Mouse (Mus musculus) stomach, embryonic 14.5 days (tissue): ENCODE measurements around the gene Rgs12. TPM values are rescaled to one million over a fixed set of nuclear protein-coding genes. Genes with fewer than 3 reads are reported as not detected.
A peak's percentile ranks its signal among the peaks of the same experiment; 100 is the strongest.

Source experiments
- ATAC-seq: fragments of 200-750 bp; cut with Nextera tagmentation; 2 replicates; pipeline ENCODE4 v1.8.0; 2017; ENCODE audit warnings: low read depth, moderate TSS enrichment; ENCODE audit not compliant: insufficient number of reproducible peaks, insufficient read depth, low FRiP score
- H3K27ac ChIP-seq: fragments of 300-500 bp; sonication (generic); 2 replicates; pipeline ENCODE4 v1.5.1; 2014; ENCODE audit warnings: mild to moderate bottlenecking, low read length, moderate library complexity, mixed read lengths
- H3K27me3 ChIP-seq: fragments of 300-500 bp; sonication (generic); 2 replicates; pipeline ENCODE4 v1.6.1; 2014; ENCODE audit warnings: low read length, control low read depth, mixed read lengths; ENCODE audit not compliant: control insufficient read depth, insufficient read depth
- H3K36me3 ChIP-seq: fragments of 300-500 bp; sonication (generic); 2 replicates; pipeline ENCODE4 v1.6.1; 2014; ENCODE audit warnings: mild to moderate bottlenecking, control low read depth, low read length, moderate library complexity, mixed read lengths; ENCODE audit not compliant: control insufficient read depth, insufficient read depth
- H3K4me1 ChIP-seq: fragments of 300-500 bp; sonication (generic); 2 replicates; pipeline ENCODE4 v1.6.1; 2014; ENCODE audit warnings: low read length, control low read depth, mixed read lengths; ENCODE audit not compliant: control insufficient read depth, insufficient read depth
- H3K4me2 ChIP-seq: fragments of 300-500 bp; sonication (generic); replicated peaks from 2 replicates; pipeline ENCODE4 v1.6.1; 2014; ENCODE audit warnings: low read depth, low read length, control low read depth
- H3K4me3 ChIP-seq: fragments of 300-500 bp; sonication (generic); 2 replicates; pipeline ENCODE4 v1.5.1; 2014; ENCODE audit warnings: low read depth, low read length, control low read depth
- H3K9ac ChIP-seq: fragments of 300-500 bp; sonication (generic); replicated peaks from 2 replicates; pipeline ENCODE4 v1.6.1; 2014; ENCODE audit warnings: low read depth, mild to moderate bottlenecking, control low read depth, low read length, moderate library complexity, mixed read lengths
- H3K9me3 ChIP-seq: fragments of 300-500 bp; sonication (generic); 2 replicates; pipeline ENCODE4 v1.6.1; 2016; ENCODE audit warnings: low read depth, low read length, control low read depth; ENCODE audit not compliant: control insufficient read depth
- WGBS: fragments of 180-500 bp; shearing (Covaris S2); extraction: QIAGEN DNeasy Blood & Tissue Kit; methylation state at CpG from one replicate; pipeline ENCODE4 v1.1.7; 2014; 5-methylcytosine and 5-hydroxymethylcytosine counted together
- polyA plus RNA-seq: library from polyadenylated mRNA; unstranded; fragments of >200 nt; fragmentation: Nextera tagmentation; extraction: Ambion mirVana; gene quantifications from 2 replicates; pipeline ENCODE4 v1.2.1, GENCODE M21; 2014

Rgs12 gene
- polyA plus RNA-seq, 1 experiment from 2014 or later = 34.2 TPM

GRCm38 (mm10) chr5:34941710-34942470 lies 7.4 kb upstream of the Rgs12 start:
- ATAC-seq = no peak
- H3K9ac ChIP-seq = no peak overlapping the region
- WGBS = 58% methylated on average over 10 of the region's 10 CpGs
- no peaks in the 10 kb centered on the region for H3K36me3 ChIP-seq
- no peak overlapping the region for H3K4me3 ChIP-seq
- no peak overlapping the region for H3K4me2 ChIP-seq
- H3K27ac ChIP-seq = no peak overlapping the region
- H3K4me1 ChIP-seq = no peaks in the 10 kb centered on the region
- H3K9me3 ChIP-seq = no peaks in the 10 kb centered on the region
- no peaks in the 10 kb centered on the region for H3K27me3 ChIP-seq

DNA sequence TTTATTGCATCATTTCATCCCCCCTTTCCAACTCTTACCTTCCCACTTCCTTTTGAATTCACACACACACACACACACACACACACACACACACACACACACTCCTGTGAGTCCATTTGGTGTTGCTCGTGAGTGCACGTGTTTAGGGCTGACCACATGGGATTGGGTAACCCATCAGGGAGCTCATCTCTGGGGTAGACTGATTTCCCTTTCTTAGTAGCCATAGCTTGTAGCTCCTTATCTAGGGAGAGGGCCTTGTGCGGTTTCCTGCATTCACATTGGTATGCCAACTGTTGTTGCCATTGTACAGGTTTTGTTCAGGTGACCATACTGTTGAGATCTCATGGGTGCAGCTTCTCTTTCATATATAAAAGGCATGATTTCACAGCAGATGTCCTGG lies 5.8 kb upstream of the Rgs12 start:
- Histone ChIP-seq H3K4me3 (no peak overlapping the region), H3K27me3 (no peaks in the 10 kb centered on the region), H3K27ac (no peak overlapping the region), H3K9me3 (no peaks in the 10 kb centered on the region), H3K9ac (no peak overlapping the region), H3K4me2 (no peak overlapping the region), H3K36me3 (no peaks in the 10 kb centered on the region), H3K4me1 (no peaks in the 10 kb centered on the region)
- ATAC-seq = no peak
- 84% methylated on average over 3 of the region's 3 CpGs for WGBS

GRCm38 (mm10) chr5:34949769-34950211 lies 545 bp downstream of the Rgs12 start:
- peak; percentile 44 for ATAC-seq
- Histone ChIP-seq H3K27me3 (no peaks in the 10 kb centered on the region), H3K9me3 (peaks cover 3% of the 10 kb centered on the region; the same call in 1 of the 2 replicates), H3K9ac (peak overlapping the region; percentile 82), H3K4me1 (peaks cover 17% of the 10 kb centered on the region), H3K4me3 (peak overlapping the region; percentile 82), H3K4me2 (peak overlapping the region; percentile 65), H3K36me3 (no peaks in the 10 kb centered on the region; the same call in 1 of the 2 replicates), H3K27ac (peak overlapping the region; percentile 88)
- WGBS = 0% methylated on average over 12 of the region's 12 CpGs

DNA sequence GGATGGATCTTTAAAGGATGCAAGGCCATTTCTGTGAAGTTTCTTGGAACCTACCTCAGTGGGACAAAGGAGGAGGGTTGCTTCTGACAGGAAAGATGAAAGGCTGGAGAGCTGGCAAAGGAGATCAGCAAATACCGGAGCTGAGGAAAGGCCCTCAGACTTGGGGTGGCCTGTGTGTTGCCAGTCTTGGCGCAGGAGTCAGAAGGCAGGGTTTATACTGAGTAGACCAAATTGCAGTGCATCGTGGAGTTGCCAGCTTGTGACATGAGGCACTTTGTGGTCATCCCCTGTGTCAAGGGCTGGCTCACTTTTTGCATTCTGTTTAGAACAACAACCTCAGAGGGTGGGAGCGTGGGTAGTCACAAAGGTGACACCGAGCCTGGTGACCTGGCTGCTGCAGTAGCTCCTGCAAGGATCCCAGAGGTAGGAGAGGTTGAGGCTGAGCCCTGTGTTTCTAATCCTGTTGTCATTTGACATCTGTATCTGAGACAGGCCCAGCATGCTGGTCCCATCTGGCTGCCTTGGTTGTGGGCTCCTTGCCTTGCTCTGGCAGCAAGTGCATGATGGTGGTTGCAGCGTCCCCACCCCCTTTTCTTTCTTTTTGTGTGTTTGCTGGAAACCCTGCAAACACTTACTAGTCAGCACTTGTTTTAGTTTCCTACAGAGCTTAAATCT lies 1.4 kb downstream of the Rgs12 start:
- Histone ChIP-seq H3K9me3 (peaks cover 3% of the 10 kb centered on the region; the same call in 1 of the 2 replicates), H3K4me2 (peak overlapping the region; percentile 65), H3K4me3 (peak overlapping the region; percentile 82), H3K27me3 (no peaks in the 10 kb centered on the region), H3K36me3 (no peaks in the 10 kb centered on the region; the same call in 1 of the 2 replicates), H3K4me1 (peaks cover 17% of the 10 kb centered on the region), H3K27ac (no peak overlapping the region; the same call in 1 of the 2 replicates), H3K9ac (peak overlapping the region; percentile 82; the same call in 1 of the 2 replicates)
- ATAC-seq = no peak
- WGBS = 66% methylated on average over 6 of the region's 6 CpGs

DNA sequence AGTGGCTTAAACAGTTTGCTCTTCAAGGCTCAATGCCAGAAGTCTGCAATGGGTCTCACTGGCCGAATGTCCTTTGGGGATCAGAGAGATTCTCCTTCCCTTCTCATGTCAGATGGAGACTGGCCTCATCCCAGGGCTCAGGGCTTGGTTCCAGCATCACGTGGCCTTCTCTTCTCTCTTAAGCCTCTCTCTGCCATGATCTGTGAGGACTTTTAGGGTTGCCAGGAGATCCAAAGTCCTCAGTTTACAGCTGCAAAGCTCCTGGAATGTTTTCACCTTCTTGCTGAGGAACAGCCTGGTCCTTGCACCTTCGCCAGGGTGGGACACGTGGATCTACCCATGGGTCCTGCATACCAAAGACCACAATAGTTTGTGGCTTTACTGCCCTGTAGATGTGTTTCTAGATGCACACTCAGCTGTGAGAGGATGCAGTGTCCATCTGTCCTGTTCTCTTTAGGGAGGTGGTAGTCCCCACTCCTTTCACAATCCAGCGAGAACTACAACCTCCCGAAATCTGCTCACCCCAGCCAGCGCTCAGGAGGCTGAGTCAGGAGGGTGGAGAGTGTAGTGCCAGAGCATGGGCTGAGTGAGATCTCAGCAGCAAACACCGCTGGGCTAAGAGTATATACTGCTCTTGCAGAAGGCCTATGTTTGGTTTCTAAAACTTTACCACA lies 2.1 kb downstream of the Rgs12 start:
- Histone ChIP-seq H3K27ac (no peak overlapping the region), H3K4me3 (no peak overlapping the region), H3K4me1 (peaks cover 17% of the 10 kb centered on the region), H3K9ac (no peak overlapping the region), H3K27me3 (no peaks in the 10 kb centered on the region), H3K36me3 (no peaks in the 10 kb centered on the region; the same call in 1 of the 2 replicates), H3K4me2 (no peak overlapping the region), H3K9me3 (peaks cover 3% of the 10 kb centered on the region; the same call in 1 of the 2 replicates)
- WGBS = 88% methylated on average over 8 of the region's 8 CpGs
- ATAC-seq = no peak

- H3K4me1 ChIP-seq = peaks cover 19% of the 10 kb centered on the region
- peaks cover 3% of the 10 kb centered on the region; the same call in 1 of the 2 replicates for H3K9me3 ChIP-seq
- no peaks in the 10 kb centered on the region for H3K27me3 ChIP-seq
- WGBS = 77% methylated on average over 6 of the region's 6 CpGs
- no peak overlapping the region for H3K9ac ChIP-seq
- H3K36me3 ChIP-seq = no peaks in the 10 kb centered on the region; the same call in 1 of the 2 replicates
- no peak overlapping the region for H3K27ac ChIP-seq
- no peak overlapping the region for H3K4me2 ChIP-seq
- H3K4me3 ChIP-seq = no peak overlapping the region
- ATAC-seq = no peak
These were observed 5.3 kb downstream of the Rgs12 start for GRCm38 (mm10) chr5:34954508-34954907.

- Histone ChIP-seq H3K4me1 (peaks cover 10% of the 10 kb centered on the region), H3K4me3 (no peak overlapping the region), H3K9ac (no peak overlapping the region), H3K36me3 (no peaks in the 10 kb centered on the region; the same call in 1 of the 2 replicates), H3K4me2 (no peak overlapping the region), H3K27me3 (no peaks in the 10 kb centered on the region), H3K9me3 (peaks cover 3% of the 10 kb centered on the region; the same call in 1 of the 2 replicates), H3K27ac (no peak overlapping the region)
- 50% methylated on average over 5 of the region's 5 CpGs for WGBS
- no peak for ATAC-seq
These were observed 6.4 kb downstream of the Rgs12 start for GRCm38 (mm10) chr5:34955630-34956029.

GRCm38 (mm10) chr5:34956151-34956550 lies 6.9 kb downstream of the Rgs12 start:
- no peak overlapping the region for H3K27ac ChIP-seq
- ATAC-seq = no peak
- 74% methylated on average over 7 of the region's 7 CpGs for WGBS
- no peak overlapping the region for H3K4me2 ChIP-seq
- H3K9me3 ChIP-seq = peaks cover 3% of the 10 kb centered on the region; the same call in 1 of the 2 replicates
- H3K36me3 ChIP-seq = no peaks in the 10 kb centered on the region
- no peak overlapping the region for H3K9ac ChIP-seq
- H3K4me1 ChIP-seq = 0 out of 2 replicates have a peak, but pooled peaks cover 5% of the 10 kb centered on the region
- no peaks in the 10 kb centered on the region for H3K27me3 ChIP-seq
- no peak overlapping the region for H3K4me3 ChIP-seq
